Mouse (Mus musculus) cerebellum, adult 2 months (tissue): ENCODE results near the gene Psenen.

Source experiments
- CTCF ChIP-seq: fragments of 200-500 bp; IDR thresholded peaks from 2 replicates; pipeline ENCODE4 v1.5.1; 2011; ENCODE audit warnings: low read depth, mild to moderate bottlenecking, control low read depth, low read length, moderate library complexity, borderline replicate concordance; ENCODE audit not compliant: insufficient read depth
- POLR2A ChIP-seq: fragments of 200-500 bp; IDR thresholded peaks from 2 replicates; pipeline ENCODE4 v1.6.1; 2011; ENCODE audit warnings: low read length, control low read depth, borderline replicate concordance; ENCODE audit not compliant: insufficient read depth

DNA sequence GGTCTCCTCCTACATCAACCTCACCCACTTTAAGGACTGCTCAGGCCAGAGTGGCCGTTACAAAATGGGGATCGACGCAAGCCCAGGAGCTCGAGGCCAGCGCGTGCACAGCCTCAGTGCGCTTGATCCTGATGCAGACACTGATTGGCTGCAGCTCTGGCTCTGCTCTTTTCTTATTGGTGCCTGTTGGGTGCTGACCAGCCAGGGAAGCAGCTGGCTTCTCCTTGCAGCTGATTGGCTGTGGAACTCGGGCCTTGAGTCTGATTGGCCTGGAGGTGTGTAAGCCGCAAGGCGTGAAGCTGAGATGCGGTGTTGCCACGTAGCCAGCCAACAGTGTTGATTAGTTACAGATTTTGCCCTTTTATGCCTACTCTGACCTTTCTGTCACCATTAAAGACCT, 35.4 kb upstream of the Psenen start, which contains the start of gene Zbtb32:
- TF ChIP-seq CTCF (no peak), POLR2A (no peak)
